ENCODE assay signal across 31 mouse cellular contexts in the genomic region with DNA sequence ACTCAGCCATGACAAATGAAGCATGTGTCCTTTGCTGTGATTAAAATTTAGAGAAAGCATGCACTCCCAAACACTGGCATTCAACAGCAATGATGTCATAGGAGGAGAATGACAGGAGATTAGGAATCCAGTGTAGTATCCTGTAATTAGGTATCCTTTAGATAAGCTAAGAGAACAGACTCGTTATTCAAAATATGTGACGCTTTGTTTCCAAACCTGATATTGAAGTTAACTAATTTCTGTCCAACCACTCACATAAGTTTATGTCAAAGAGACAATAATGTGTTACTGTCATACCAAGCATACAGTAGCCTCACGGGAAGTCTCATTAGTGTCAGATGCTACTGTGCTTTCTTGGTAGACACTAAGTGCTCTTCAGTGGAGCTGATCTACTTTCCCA.
DNase-seq lines count a peak whose midpoint lies in the region; ATAC-seq and TF ChIP-seq lines count a peak whose summit lies in the region.
"Had no signal": no experiment of that assay in that cellular context is flagged by ENCODE, and none has a peak within 500 bp of the region (broad histone marks: within the 10 kb centered on the region; RNA-seq: fewer than 3 reads in every experiment).

No protein-coding gene starts in this region.

- no peaks in the 10 kb centered on the region for H3K36me3 ChIP-seq in heart, embryonic 12.5 days
- H3K36me3 ChIP-seq in heart, embryonic 10.5 days, result no peaks in the 10 kb centered on the region
- H3K36me3 ChIP-seq in midbrain, embryonic 15.5 days (replicated peaks), result no peaks in the 10 kb centered on the region
- H3K36me3 ChIP-seq in midbrain, embryonic 13.5 days, result no peaks in the 10 kb centered on the region
- no peaks in the 10 kb centered on the region for H3K36me3 ChIP-seq in intestine, postnatal 0 days (ENCODE audit: control insufficient read depth, insufficient read depth)
- H3K36me3 ChIP-seq: embryonic facial prominence, embryonic 12.5 days; embryonic facial prominence, embryonic 15.5 days; forebrain, embryonic 12.5 days; G1E; heart, embryonic 15.5 days had no signal

- 0 out of 2 replicates have a peak, but pooled peaks have one; percentile 29 for ATAC-seq in heart, embryonic 12.5 days (ENCODE audit: insufficient number of reproducible peaks, low FRiP score)
- peak; percentile 48; the same call in 1 of the 2 replicates for ATAC-seq in midbrain, embryonic 15.5 days (replicated peaks)
- ATAC-seq in midbrain, embryonic 13.5 days, result no peak
- ATAC-seq in intestine, postnatal 0 days, result no peak
- ATAC-seq: activated CD4-positive, CD25-positive, alpha-beta regulatory T cell, adult 4 months; forebrain, embryonic 16.5 days; hindbrain, postnatal 0 days; inflammation-experienced regulatory T-cells, adult 6 months; intestine, embryonic 16.5 days had no signal

- no peaks in the 10 kb centered on the region for H3K27me3 ChIP-seq in heart, embryonic 12.5 days (replicated peaks)
- no peaks in the 10 kb centered on the region for H3K27me3 ChIP-seq in heart, embryonic 10.5 days (ENCODE audit: insufficient read depth, poor library complexity, severe bottlenecking)
- H3K27me3 ChIP-seq in midbrain, embryonic 15.5 days (replicated peaks), result no peaks in the 10 kb centered on the region
- no peaks in the 10 kb centered on the region for H3K27me3 ChIP-seq in midbrain, embryonic 13.5 days
- no peaks in the 10 kb centered on the region for H3K27me3 ChIP-seq in intestine, postnatal 0 days (replicated peaks; ENCODE audit: control insufficient read depth, insufficient read depth, low read length)
- H3K27me3 ChIP-seq: CH12.LX; embryonic facial prominence, embryonic 12.5 days; embryonic facial prominence, embryonic 15.5 days; forebrain, embryonic 12.5 days; heart, embryonic 15.5 days had no signal

- H3K9me3 ChIP-seq in heart, embryonic 12.5 days (replicated peaks), result no peaks in the 10 kb centered on the region
- H3K9me3 ChIP-seq in heart, embryonic 10.5 days, result no peaks in the 10 kb centered on the region
- H3K9me3 ChIP-seq in midbrain, embryonic 15.5 days, result no peaks in the 10 kb centered on the region
- H3K9me3 ChIP-seq in midbrain, embryonic 13.5 days, result no peaks in the 10 kb centered on the region
- H3K9me3 ChIP-seq in intestine, postnatal 0 days (ENCODE audit: control insufficient read depth), result no peaks in the 10 kb centered on the region
- H3K9me3 ChIP-seq: embryonic facial prominence, embryonic 12.5 days; embryonic facial prominence, embryonic 15.5 days; forebrain, embryonic 12.5 days; heart, embryonic 15.5 days had no signal

- no peak overlapping the region for H3K9ac ChIP-seq in heart, embryonic 12.5 days
- no peak overlapping the region for H3K9ac ChIP-seq in midbrain, embryonic 15.5 days
- H3K9ac ChIP-seq in midbrain, embryonic 13.5 days (replicated peaks), result no peak overlapping the region
- H3K9ac ChIP-seq in intestine, postnatal 0 days (ENCODE audit: low read depth, low read length), result no peak overlapping the region
- H3K9ac ChIP-seq: embryonic facial prominence, embryonic 12.5 days; embryonic facial prominence, embryonic 15.5 days; forebrain, embryonic 12.5 days; heart, embryonic 15.5 days; hindbrain, embryonic 14.5 days had no signal

- no peak overlapping the region for H3K4me3 ChIP-seq in heart, embryonic 12.5 days
- H3K4me3 ChIP-seq in heart, embryonic 10.5 days, result no peak overlapping the region
- no peak overlapping the region for H3K4me3 ChIP-seq in midbrain, embryonic 15.5 days
- no peak overlapping the region for H3K4me3 ChIP-seq in midbrain, embryonic 13.5 days (replicated peaks)
- H3K4me3 ChIP-seq in intestine, postnatal 0 days (ENCODE audit: low read depth, low read length), result no peak overlapping the region
- H3K4me3 ChIP-seq: embryonic facial prominence, embryonic 12.5 days; embryonic facial prominence, embryonic 15.5 days; forebrain, embryonic 12.5 days; heart, adult 2 months; heart, embryonic 15.5 days had no signal

- H3K4me2 ChIP-seq in heart, embryonic 12.5 days, result no peak overlapping the region
- no peak overlapping the region for H3K4me2 ChIP-seq in midbrain, embryonic 15.5 days
- H3K4me2 ChIP-seq in midbrain, embryonic 13.5 days (replicated peaks), result no peak overlapping the region
- no peak overlapping the region for H3K4me2 ChIP-seq in intestine, postnatal 0 days (replicated peaks; ENCODE audit: low read depth)
- H3K4me2 ChIP-seq: embryonic facial prominence, embryonic 12.5 days; embryonic facial prominence, embryonic 15.5 days; forebrain, embryonic 12.5 days; heart, embryonic 11.5 days; heart, embryonic 15.5 days; hindbrain, embryonic 14.5 days had no signal

- no peak for TF ChIP-seq POLR2A in brain, embryonic 14.5 days (IDR thresholded peaks at IDR 0.05; ENCODE audit: borderline replicate concordance, extremely low read depth, insufficient read depth, insufficient read length, poor library complexity, severe bottlenecking)

- no peak for TF ChIP-seq CTCF in brain, embryonic 14.5 days (IDR thresholded peaks at IDR 0.05; ENCODE audit: borderline replicate concordance, extremely low read depth, insufficient read depth, insufficient read length)
- TF ChIP-seq CTCF in intestine, postnatal 0 days (IDR thresholded peaks at IDR 0.05; ENCODE audit: low read depth), result no peak

- no peak for DNase-seq in heart, embryonic 10.5 days (ENCODE audit: low spot score)
- peak; percentile 64 for DNase-seq in Muller cell, postnatal 12 days (ENCODE audit: inconsistent ontology term)
- peak; percentile 33 for DNase-seq in brain, embryonic 14.5 days (ENCODE audit: low read depth)
- no peak for DNase-seq in cerebellum, adult 18-20 months
- DNase-seq: adrenal gland, adult 8-10 months; adrenal gland, postnatal 25 days; B cell, adult 2 months; cerebellum, adult 2 months; cerebellum, adult 9-11 months; cerebellum, postnatal 25 days; gastrocnemius, postnatal 25 days; heart, adult 2 months; heart, postnatal 14 days; heart, postnatal 4 days had no signal

- peaks cover 4% of the 10 kb centered on the region; the same call in 1 of the 2 replicates for H3K4me1 ChIP-seq in heart, embryonic 12.5 days (replicated peaks)
- no peaks in the 10 kb centered on the region for H3K4me1 ChIP-seq in heart, embryonic 10.5 days
- H3K4me1 ChIP-seq in midbrain, embryonic 15.5 days, result no peaks in the 10 kb centered on the region
- no peaks in the 10 kb centered on the region for H3K4me1 ChIP-seq in midbrain, embryonic 13.5 days (replicated peaks)
- H3K4me1 ChIP-seq in intestine, postnatal 0 days (replicated peaks; ENCODE audit: control insufficient read depth, insufficient read depth, low read length), result no peaks in the 10 kb centered on the region
- H3K4me1 ChIP-seq: embryonic facial prominence, embryonic 12.5 days; embryonic facial prominence, embryonic 15.5 days; forebrain, embryonic 12.5 days had no signal

- H3K27ac ChIP-seq in heart, embryonic 12.5 days (ENCODE audit: poor library complexity, severe bottlenecking), result no peak overlapping the region
- H3K27ac ChIP-seq in heart, embryonic 10.5 days, result no peak overlapping the region
- H3K27ac ChIP-seq in midbrain, embryonic 15.5 days, result no peak overlapping the region
- no peak overlapping the region for H3K27ac ChIP-seq in midbrain, embryonic 13.5 days
- H3K27ac ChIP-seq in intestine, postnatal 0 days (ENCODE audit: low read depth, low read length), result no peak overlapping the region
- H3K27ac ChIP-seq: embryonic facial prominence, embryonic 12.5 days; embryonic facial prominence, embryonic 15.5 days; forebrain, embryonic 12.5 days; heart, adult 2 months; heart, embryonic 15.5 days; hindbrain, embryonic 14.5 days; hindbrain, postnatal 0 days had no signal

- WGBS in heart, embryonic 12.5 days, result 28% methylated on average over 3 of the region's 3 CpGs
- 48% methylated on average over 3 of the region's 3 CpGs for WGBS in heart, embryonic 10.5 days
- 70% methylated on average over 3 of the region's 3 CpGs for WGBS in midbrain, embryonic 15.5 days
- WGBS in midbrain, embryonic 13.5 days, result 77% methylated on average over 3 of the region's 3 CpGs
- WGBS in intestine, postnatal 0 days, result 63% methylated on average over 3 of the region's 3 CpGs

Comparison
In these comparisons a context has a peak if more than half of its experiments do, and no peak if none do; other contexts are left out.
1. ATAC-seq: peak in heart, embryonic 12.5 days (single experiment) and midbrain, embryonic 15.5 days (single experiment); none in midbrain, embryonic 13.5 days (single experiment) and intestine, postnatal 0 days (single experiment).
2. DNase-seq: peak in Muller cell, postnatal 12 days (single experiment) and brain, embryonic 14.5 days (single experiment); none in heart, embryonic 10.5 days (single experiment) and cerebellum, adult 18-20 months (0 of 2).